Mouse (Mus musculus) brain, embryonic 14.5 days (tissue): Measurements from ENCODE around the gene Pnpla2.

Source experiments
- CTCF ChIP-seq: fragments of 200-500 bp; IDR thresholded peaks from 2 replicates; pipeline ENCODE4 v1.5.1; 2012; ENCODE audit warnings: inconsistent platforms, mild to moderate bottlenecking, moderate library complexity, borderline replicate concordance; ENCODE audit not compliant: insufficient read depth, insufficient read length; ENCODE audit errors: extremely low read depth
- POLR2A ChIP-seq: fragments of 200-500 bp; IDR thresholded peaks from 2 replicates; pipeline ENCODE4 v1.6.1; 2012; ENCODE audit warnings: mild to moderate bottlenecking, inconsistent platforms, borderline replicate concordance; ENCODE audit not compliant: poor library complexity, insufficient read depth, insufficient read length, severe bottlenecking; ENCODE audit errors: extremely low read depth

DNA sequence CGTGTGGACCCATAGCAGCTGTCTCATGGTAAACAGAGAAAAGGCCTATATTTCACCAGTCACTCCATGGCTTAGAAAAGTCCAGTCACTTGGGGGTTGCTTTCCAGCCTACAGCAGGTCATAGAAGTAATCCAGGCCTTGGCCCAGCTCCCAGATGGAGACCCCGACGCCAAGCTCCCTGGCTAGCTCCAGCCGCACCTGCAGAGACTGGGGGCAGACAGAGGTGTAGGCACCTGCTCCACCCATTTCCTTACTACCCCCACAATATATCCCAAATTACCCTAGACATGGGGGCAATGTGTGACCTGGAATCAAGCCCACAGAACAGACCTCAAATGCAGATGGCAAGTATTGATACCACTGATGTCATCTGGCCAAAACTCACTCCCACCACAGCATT lies 40.9 kb downstream of the Pnpla2 start:
- TF ChIP-seq POLR2A, result no peak
- TF ChIP-seq CTCF, result no peak
